Mouse (Mus musculus) c-Kit-positive CD71-positive TER-119-positive erythroid progenitor cells, embryonic 14.5 days (primary cell): ENCODE measurements around the gene Taok3.

Source experiments
- DNase-seq: peaks from one replicate; pipeline ENCODE4 v3.0.0-alpha.2; 2013; ENCODE audit warnings: low spot score

Taok3 gene

GRCm38 (mm10) chr5:117181921-117182320 lies 62.0 kb downstream of the Taok3 start:
- no peak for DNase-seq

- no peak for DNase-seq
Observed at GRCm38 (mm10) chr5:117182411-117182810, 62.5 kb downstream of the Taok3 start.

- no peak for DNase-seq
Observed at GRCm38 (mm10) chr5:117184832-117185231, 64.9 kb downstream of the Taok3 start.

GRCm38 (mm10) chr5:117185673-117186072 lies 65.7 kb downstream of the Taok3 start:
- peak; percentile 10 for DNase-seq

- no peak for DNase-seq
Observed at GRCm38 (mm10) chr5:117192061-117192460, 72.1 kb downstream of the Taok3 start.

- DNase-seq, result no peak
Observed at GRCm38 (mm10) chr5:117193748-117194147, 73.8 kb downstream of the Taok3 start.

GRCm38 (mm10) chr5:117194672-117195071 lies 74.7 kb downstream of the Taok3 start:
- DNase-seq, result no peak

- no peak for DNase-seq
Observed at GRCm38 (mm10) chr5:117196551-117196950, 76.6 kb downstream of the Taok3 start.

GRCm38 (mm10) chr5:117198390-117198789 lies 78.5 kb downstream of the Taok3 start:
- no peak for DNase-seq

GRCm38 (mm10) chr5:117207286-117207685 lies 87.4 kb downstream of the Taok3 start:
- no peak for DNase-seq

- no peak for DNase-seq
Observed at GRCm38 (mm10) chr5:117214016-117214415, 94.1 kb downstream of the Taok3 start.

- DNase-seq, result no peak
Observed at GRCm38 (mm10) chr5:117231059-117231458, 111.1 kb downstream of the Taok3 start.

- DNase-seq, result no peak
Observed at GRCm38 (mm10) chr5:117236540-117236939, 116.6 kb downstream of the Taok3 start.

- no peak for DNase-seq
Observed at GRCm38 (mm10) chr5:117239106-117239505, 119.2 kb downstream of the Taok3 start.

GRCm38 (mm10) chr5:117240321-117240731 lies 120.4 kb downstream of the Taok3 start:
- no peak for DNase-seq

GRCm38 (mm10) chr5:117240761-117241322 lies 120.9 kb downstream of the Taok3 start:
- no peak for DNase-seq

- DNase-seq, result no peak
Observed at GRCm38 (mm10) chr5:117241935-117242531, 122.1 kb downstream of the Taok3 start.

GRCm38 (mm10) chr5:117242671-117243478 lies 122.9 kb downstream of the Taok3 start:
- no peak for DNase-seq

GRCm38 (mm10) chr5:117245170-117245569 lies 125.2 kb downstream of the Taok3 start:
- DNase-seq, result no peak

GRCm38 (mm10) chr5:117248351-117248750 lies 128.4 kb downstream of the Taok3 start:
- DNase-seq, result no peak

GRCm38 (mm10) chr5:117250796-117251195 lies 130.9 kb downstream of the Taok3 start:
- no peak for DNase-seq

GRCm38 (mm10) chr5:117251763-117252162 lies 131.8 kb downstream of the Taok3 start:
- no peak for DNase-seq

- DNase-seq, result no peak
Observed at GRCm38 (mm10) chr5:117258276-117258675, 138.3 kb downstream of the Taok3 start.
